ENCODE assay signal across 15 mouse cellular contexts in genomic region chr19:22473030-22473712, GRCm38 (mm10).
A peak's percentile ranks its signal among the peaks of the same experiment; 100 is the strongest.
DNase-seq lines count a peak whose midpoint lies in the region; ATAC-seq and TF ChIP-seq lines count a peak whose summit lies in the region.
"Had no signal": no experiment of that assay in that cellular context is flagged by ENCODE, and none has a peak within 500 bp of the region (broad histone marks: within the 10 kb centered on the region; RNA-seq: fewer than 3 reads in every experiment).

No protein-coding gene starts in this region.

- no peak overlapping the region for H3K4me2 ChIP-seq in lung, embryonic 15.5 days
- no peak overlapping the region for H3K4me2 ChIP-seq in lung, postnatal 0 days (replicated peaks; ENCODE audit: low read depth, low read length)
- H3K4me2 ChIP-seq: embryonic facial prominence, embryonic 13.5 days; midbrain, embryonic 15.5 days had no signal

- ATAC-seq in lung, embryonic 15.5 days (ENCODE audit: borderline replicate concordance, extremely low read depth, low FRiP score, low TSS enrichment), result no peak
- ATAC-seq in lung, postnatal 0 days, result no peak
- ATAC-seq in erythroblast, adult 5-6 weeks (replicated peaks; ENCODE audit: low FRiP score, poor library complexity, severe bottlenecking), result no peak
- ATAC-seq: hindbrain, embryonic 16.5 days; liver, postnatal 0 days; midbrain, embryonic 15.5 days had no signal

- TF ChIP-seq CTCF in gastrocnemius, adult 2 months (IDR thresholded peaks at IDR 0.05), result no peak
- no peak for TF ChIP-seq CTCF in lung, postnatal 0 days (IDR thresholded peaks at IDR 0.05)
- TF ChIP-seq CTCF in layer of hippocampus, adult 2 months (conservative IDR thresholded peaks at IDR 0.05), result no peak

- no peak overlapping the region for H3K9ac ChIP-seq in lung, embryonic 15.5 days
- no peak overlapping the region for H3K9ac ChIP-seq in lung, postnatal 0 days (replicated peaks; ENCODE audit: low read depth)
- H3K9ac ChIP-seq: embryonic facial prominence, embryonic 13.5 days; liver, postnatal 0 days; midbrain, embryonic 15.5 days had no signal

- intact Hi-C loops in gastrocnemius, adult 2 months (cut with DNase I), result no loop called here

- peak; percentile 28 for DNase-seq in gastrocnemius, adult 2 months
- DNase-seq in gastrocnemius, adult 8-10 months (ENCODE audit: low spot score in 2 of 2), result no peak
- DNase-seq in lung, postnatal 0 days (ENCODE audit: low spot score), result no peak
- peak; percentile 83 for DNase-seq in cerebellum, adult 11-12 months
- peak; percentile 85 to 93 for DNase-seq in cerebellum, postnatal 25 days
- DNase-seq in layer of hippocampus, adult 2 months (ENCODE audit: low spot score in 2 of 2), result no peak
- DNase-seq: gastrocnemius, postnatal 10 days; kidney, adult 18-20 months; liver, postnatal 0 days; thymus, adult 18-20 months had no signal

- H3K9me3 ChIP-seq in lung, embryonic 15.5 days, result no peaks in the 10 kb centered on the region
- no peaks in the 10 kb centered on the region for H3K9me3 ChIP-seq in lung, postnatal 0 days (ENCODE audit: low read length)
- H3K9me3 ChIP-seq: embryonic facial prominence, embryonic 13.5 days; midbrain, embryonic 15.5 days had no signal

- H3K36me3 ChIP-seq in lung, embryonic 15.5 days, result no peaks in the 10 kb centered on the region
- no peaks in the 10 kb centered on the region for H3K36me3 ChIP-seq in lung, postnatal 0 days (ENCODE audit: insufficient read depth, low read length)
- H3K36me3 ChIP-seq: embryonic facial prominence, embryonic 13.5 days; midbrain, embryonic 15.5 days had no signal

- peaks cover 3% of the 10 kb centered on the region; the same call in 1 of the 2 replicates for H3K4me1 ChIP-seq in lung, embryonic 15.5 days
- peaks cover 2% of the 10 kb centered on the region; the same call in 1 of the 2 replicates for H3K4me1 ChIP-seq in lung, postnatal 0 days (ENCODE audit: insufficient read depth, low read depth, low read length)
- H3K4me1 ChIP-seq: embryonic facial prominence, embryonic 13.5 days; midbrain, embryonic 15.5 days had no signal

- TF ChIP-seq EP300 in lung, postnatal 0 days (IDR thresholded peaks at IDR 0.05), result no peak

- H3K4me3 ChIP-seq in gastrocnemius, adult 2 months, result no peak overlapping the region
- H3K4me3 ChIP-seq in lung, embryonic 15.5 days, result no peak overlapping the region
- no peak overlapping the region for H3K4me3 ChIP-seq in lung, postnatal 0 days (ENCODE audit: low read depth, low read length)
- H3K4me3 ChIP-seq in layer of hippocampus, adult 2 months, result no peak overlapping the region
- H3K4me3 ChIP-seq: embryonic facial prominence, embryonic 13.5 days; midbrain, embryonic 15.5 days had no signal

- 48% methylated on average over 4 of the region's 4 CpGs for WGBS in lung, embryonic 15.5 days
- WGBS in lung, postnatal 0 days, result 44% methylated on average over 4 of the region's 4 CpGs

- no peaks in the 10 kb centered on the region for H3K27me3 ChIP-seq in lung, embryonic 15.5 days
- H3K27me3 ChIP-seq in lung, postnatal 0 days (replicated peaks; ENCODE audit: insufficient read depth, low read length), result no peaks in the 10 kb centered on the region
- H3K27me3 ChIP-seq: embryonic facial prominence, embryonic 13.5 days; midbrain, embryonic 15.5 days had no signal

- H3K27ac ChIP-seq in gastrocnemius, adult 2 months, result no peak overlapping the region
- peak overlapping the region; percentile 27; the same call in 1 of the 2 replicates for H3K27ac ChIP-seq in lung, embryonic 15.5 days
- no peak overlapping the region for H3K27ac ChIP-seq in lung, postnatal 0 days (ENCODE audit: low read length)
- no peak overlapping the region for H3K27ac ChIP-seq in layer of hippocampus, adult 2 months
- H3K27ac ChIP-seq: embryonic facial prominence, embryonic 13.5 days; midbrain, embryonic 15.5 days had no signal

Comparison
In these comparisons a context has a peak if more than half of its experiments do, and no peak if none do; other contexts are left out.
1. DNase-seq: peak in gastrocnemius, adult 2 months (single experiment), cerebellum, adult 11-12 months (single experiment) and cerebellum, postnatal 25 days (2 of 2); none in gastrocnemius, adult 8-10 months (0 of 2), lung, postnatal 0 days (single experiment) and layer of hippocampus, adult 2 months (0 of 2).